Mouse (Mus musculus) left cerebral cortex, adult 9 months (tissue): ENCODE measurements around the gene Pacrg.

Source experiments
- DNase-seq, 2 experiments: peaks; one replicate each; pipeline ENCODE4 v3.0.0; 2022; ENCODE audit warnings: low spot score in 2 of 2

The Pacrg gene

GRCm38 (mm10) chr17:10624699-10625424 is 215.2 kb downstream of the Pacrg start:
- no peak for DNase-seq

GRCm38 (mm10) chr17:10620621-10621020 is 219.5 kb downstream of the Pacrg start:
- no peak for DNase-seq

- DNase-seq, result peak in 1 of 2 experiments; percentile 8
Measured at GRCm38 (mm10) chr17:10619881-10620280, 220.2 kb downstream of the Pacrg start.

GRCm38 (mm10) chr17:10617656-10618055 is 222.5 kb downstream of the Pacrg start:
- DNase-seq, result no peak

GRCm38 (mm10) chr17:10615611-10616010 is 224.5 kb downstream of the Pacrg start:
- no peak for DNase-seq

GRCm38 (mm10) chr17:10614696-10615095 is 225.4 kb downstream of the Pacrg start:
- no peak for DNase-seq

GRCm38 (mm10) chr17:10611626-10612025 is 228.5 kb downstream of the Pacrg start:
- DNase-seq, result no peak

GRCm38 (mm10) chr17:10608146-10608545 is 232.0 kb downstream of the Pacrg start:
- DNase-seq, result no peak

- DNase-seq, result no peak
Measured at GRCm38 (mm10) chr17:10606090-10606489, 234.0 kb downstream of the Pacrg start.

- DNase-seq, result no peak
Measured at GRCm38 (mm10) chr17:10597741-10598140, 242.4 kb downstream of the Pacrg start.

GRCm38 (mm10) chr17:10589604-10590003 is 250.5 kb downstream of the Pacrg start:
- DNase-seq, result no peak

- peak; percentile 7 to 26 for DNase-seq
Measured at GRCm38 (mm10) chr17:10588922-10589400, 251.2 kb downstream of the Pacrg start.

GRCm38 (mm10) chr17:10583301-10583700 is 256.8 kb downstream of the Pacrg start:
- no peak for DNase-seq

- DNase-seq, result peak in 1 of 2 experiments; percentile 25
Measured at GRCm38 (mm10) chr17:10575306-10575705, 264.8 kb downstream of the Pacrg start.

- no peak for DNase-seq
Measured at GRCm38 (mm10) chr17:10572436-10572835, 267.7 kb downstream of the Pacrg start.

GRCm38 (mm10) chr17:10569270-10569669 is 270.8 kb downstream of the Pacrg start:
- no peak for DNase-seq

GRCm38 (mm10) chr17:10567411-10567810 is 272.7 kb downstream of the Pacrg start:
- DNase-seq, result no peak

- no peak for DNase-seq
Measured at GRCm38 (mm10) chr17:10564191-10564590, 275.9 kb downstream of the Pacrg start.

GRCm38 (mm10) chr17:10562871-10563270 is 277.2 kb downstream of the Pacrg start:
- no peak for DNase-seq

- DNase-seq, result no peak
Measured at GRCm38 (mm10) chr17:10560053-10560452, 280.1 kb downstream of the Pacrg start.

- no peak for DNase-seq
Measured at GRCm38 (mm10) chr17:10558671-10559070, 281.4 kb downstream of the Pacrg start.

GRCm38 (mm10) chr17:10552295-10553056 is 287.6 kb downstream of the Pacrg start:
- DNase-seq, result no peak
